14 mouse cellular contexts compared by ENCODE assay signal in genomic region chr12:99559483-99559882, GRCm38 (mm10). TPM values are rescaled to one million over a fixed set of nuclear protein-coding genes. Genes with fewer than 3 reads are reported as not detected.
DNase-seq lines count a peak whose midpoint lies in the region; ATAC-seq lines count a peak whose summit lies in the region.
"Had no signal": no experiment of that assay in that cellular context is flagged by ENCODE, and none has a peak within 500 bp of the region (broad histone marks: within the 10 kb centered on the region; RNA-seq: fewer than 3 reads in every experiment).

No protein-coding gene starts in this region.

- H3K4me3 ChIP-seq in heart, embryonic 12.5 days = no peak overlapping the region
- H3K4me3 ChIP-seq: liver, embryonic 15.5 days; neural tube, embryonic 13.5 days had no signal

- H3K4me1 ChIP-seq in heart, embryonic 12.5 days (replicated peaks) = peaks cover 40% of the 10 kb centered on the region

- no peak for ATAC-seq in heart, embryonic 12.5 days (ENCODE audit: insufficient number of reproducible peaks, low FRiP score)
- peak; percentile 34 for ATAC-seq in common myeloid progenitor, adult 5-6 weeks (replicated peaks; ENCODE audit: low read depth, poor library complexity, severe bottlenecking)
- ATAC-seq: hindbrain, embryonic 16.5 days had no signal

- H3K27me3 ChIP-seq in heart, embryonic 12.5 days (replicated peaks) = no peaks in the 10 kb centered on the region
- H3K27me3 ChIP-seq in splenic B cell, adult 2 months (ENCODE audit: control insufficient read depth, insufficient read depth, low read length, poor library complexity, severe bottlenecking) = no peaks in the 10 kb centered on the region
- H3K27me3 ChIP-seq: liver, embryonic 15.5 days; neural tube, embryonic 13.5 days had no signal

- DNase-seq in heart, postnatal 14 days = no peak
- peak; percentile 72 for DNase-seq in CD4-positive helper T cell, adult 2 months (ENCODE audit: low read depth, low spot score)
- DNase-seq in splenic B cell, adult 2 months (ENCODE audit: low read depth, low spot score) = peak; percentile 43
- no peak for DNase-seq in gastrocnemius, postnatal 36 days
- DNase-seq in left cerebral cortex, adult 11 months (ENCODE audit: low spot score) = no peak
- DNase-seq in retina, embryonic 14.5 days (ENCODE audit: low spot score) = no peak
- DNase-seq: kidney, postnatal 10 days; midbrain, embryonic 14.5 days had no signal

- H3K9me3 ChIP-seq in heart, embryonic 12.5 days (replicated peaks) = no peaks in the 10 kb centered on the region
- H3K9me3 ChIP-seq: liver, embryonic 15.5 days; neural tube, embryonic 13.5 days had no signal

- H3K9ac ChIP-seq in heart, embryonic 12.5 days = no peak overlapping the region
- H3K9ac ChIP-seq: liver, embryonic 15.5 days; neural tube, embryonic 13.5 days had no signal

- no peaks in the 10 kb centered on the region for H3K36me3 ChIP-seq in heart, embryonic 12.5 days
- peaks cover 3% of the 10 kb centered on the region; the same call in 1 of the 2 replicates for H3K36me3 ChIP-seq in splenic B cell, adult 2 months (ENCODE audit: control insufficient read depth, insufficient read depth, low read length, poor library complexity, severe bottlenecking)
- H3K36me3 ChIP-seq: liver, embryonic 15.5 days; neural tube, embryonic 13.5 days had no signal

- intact Hi-C loops in heart, postnatal 14 days (cut with DNase I) = no loop called here
- intact Hi-C loops in gastrocnemius, postnatal 36 days (cut with DNase I) = no loop called here

- WGBS in heart, embryonic 12.5 days = 49% methylated on average over 11 of the region's 11 CpGs

- no peak overlapping the region for H3K27ac ChIP-seq in heart, embryonic 12.5 days (ENCODE audit: poor library complexity, severe bottlenecking)
- H3K27ac ChIP-seq: liver, embryonic 15.5 days; neural tube, embryonic 13.5 days; stomach, postnatal 0 days had no signal

- H3K4me2 ChIP-seq in heart, embryonic 12.5 days = peak overlapping the region; percentile 8; the same call in 1 of the 2 replicates
- H3K4me2 ChIP-seq: liver, embryonic 15.5 days; neural tube, embryonic 13.5 days had no signal

RNA-seq across cellular contexts. Expression of gene Foxn3, which starts 3.9 kb away (rescaled TPM):
- polyA plus RNA-seq in heart, embryonic 12.5 days (2016; fragmentation: Nextera tagmentation; extraction: Ambion mirVana) = 66.2 and 69.1 TPM in 2 replicates
- total RNA-seq in heart, postnatal 14 days (2021) = 100 to 1,000 TPM; 126 to 142 TPM
- total RNA-seq in common myeloid progenitor, adult 5-6 weeks (2017) = 28.7 and 41.7 TPM in 2 replicates
- 100 to 1,000 TPM; 164 to 192 TPM for total RNA-seq in gastrocnemius, postnatal 36 days (2021)

Comparison
In these comparisons a context has a peak if more than half of its experiments do, and no peak if none do; other contexts are left out.
1. DNase-seq: peak in CD4-positive helper T cell, adult 2 months (single experiment) and splenic B cell, adult 2 months (single experiment); none in heart, postnatal 14 days (0 of 2), gastrocnemius, postnatal 36 days (0 of 2), left cerebral cortex, adult 11 months (single experiment) and retina, embryonic 14.5 days (single experiment).